Comparison of ENCODE assay signal across 7 mouse cellular contexts in the genomic region with DNA sequence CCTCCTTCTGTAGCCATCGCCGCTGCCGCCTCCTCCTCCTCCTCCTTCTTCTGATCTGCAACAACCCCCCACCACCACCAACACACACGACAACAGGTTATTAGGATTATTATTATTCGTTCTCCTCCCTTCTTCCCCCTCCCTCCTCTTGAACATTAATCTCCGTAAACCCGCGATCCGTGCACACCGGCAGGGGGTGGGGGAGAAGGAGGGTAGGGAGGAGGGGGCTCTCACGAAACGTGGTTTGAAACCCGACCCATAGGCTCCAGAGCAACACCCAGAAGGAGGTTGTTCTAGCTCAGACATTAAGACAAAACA. TPM values are rescaled to one million over a fixed set of nuclear protein-coding genes. Genes with fewer than 3 reads are reported as not detected.
A peak's percentile ranks its signal among the peaks of the same experiment; 100 is the strongest.
DNase-seq lines count a peak whose midpoint lies in the region; ATAC-seq lines count a peak whose summit lies in the region.

No protein-coding gene starts in this region.

- WGBS in lung, embryonic 15.5 days = 1% methylated on average over 9 of the region's 13 CpGs
- WGBS in forebrain, embryonic 10.5 days = 0% methylated on average over 13 of the region's 13 CpGs
- WGBS in limb, embryonic 10.5 days = 1% methylated on average over 13 of the region's 13 CpGs
- WGBS in neural tube, embryonic 15.5 days = 0% methylated on average over 10 of the region's 13 CpGs

- H3K36me3 ChIP-seq in lung, embryonic 15.5 days = no peaks in the 10 kb centered on the region
- H3K36me3 ChIP-seq in forebrain, embryonic 10.5 days (replicated peaks) = peaks cover 15% of the 10 kb centered on the region
- peaks cover 14% of the 10 kb centered on the region for H3K36me3 ChIP-seq in limb, embryonic 10.5 days
- no peaks in the 10 kb centered on the region for H3K36me3 ChIP-seq in neural tube, embryonic 15.5 days

- peaks cover 20% of the 10 kb centered on the region for H3K4me1 ChIP-seq in lung, embryonic 15.5 days
- H3K4me1 ChIP-seq in forebrain, embryonic 10.5 days = peaks cover 55% of the 10 kb centered on the region
- peaks cover 50% of the 10 kb centered on the region for H3K4me1 ChIP-seq in limb, embryonic 10.5 days
- peaks cover 37% of the 10 kb centered on the region for H3K4me1 ChIP-seq in neural tube, embryonic 15.5 days

- H3K9ac ChIP-seq in lung, embryonic 15.5 days = peak overlapping the region; percentile 61
- H3K9ac ChIP-seq in neural tube, embryonic 15.5 days (replicated peaks) = peak overlapping the region; percentile 57

- H3K4me2 ChIP-seq in lung, embryonic 15.5 days = peak overlapping the region; percentile 65
- peak overlapping the region; percentile 58 for H3K4me2 ChIP-seq in neural tube, embryonic 15.5 days

- no peak for ATAC-seq in lung, embryonic 15.5 days (ENCODE audit: borderline replicate concordance, extremely low read depth, low FRiP score, low TSS enrichment)
- no peak for ATAC-seq in neural tube, embryonic 15.5 days (ENCODE audit: low FRiP score)

- no peaks in the 10 kb centered on the region for H3K9me3 ChIP-seq in lung, embryonic 15.5 days
- H3K9me3 ChIP-seq in forebrain, embryonic 10.5 days = no peaks in the 10 kb centered on the region
- H3K9me3 ChIP-seq in limb, embryonic 10.5 days (replicated peaks) = no peaks in the 10 kb centered on the region
- no peaks in the 10 kb centered on the region for H3K9me3 ChIP-seq in neural tube, embryonic 15.5 days (replicated peaks)

- peak overlapping the region; percentile 87 for H3K4me3 ChIP-seq in lung, embryonic 15.5 days
- H3K4me3 ChIP-seq in forebrain, embryonic 10.5 days = peak overlapping the region; percentile 84
- H3K4me3 ChIP-seq in limb, embryonic 10.5 days = peak overlapping the region; percentile 87
- peak overlapping the region; percentile 76 for H3K4me3 ChIP-seq in neural tube, embryonic 15.5 days (replicated peaks)

- peak overlapping the region; percentile 95 for H3K27ac ChIP-seq in lung, embryonic 15.5 days
- H3K27ac ChIP-seq in forebrain, embryonic 10.5 days = peak overlapping the region; percentile 98
- peak overlapping the region; percentile 95 for H3K27ac ChIP-seq in limb, embryonic 10.5 days
- H3K27ac ChIP-seq in neural tube, embryonic 15.5 days (replicated peaks) = peak overlapping the region; percentile 98

- no peak for DNase-seq in lung, postnatal 4 days
- no peak for DNase-seq in forebrain, embryonic 10.5 days (ENCODE audit: extremely low spot score, low spot score)
- no peak for DNase-seq in limb, embryonic 10.5 days (ENCODE audit: low spot score)
- DNase-seq in frontal cortex, adult 2 months (ENCODE audit: extremely low spot score in 1 of 2, low spot score in 1 of 2) = no peak
- no peak for DNase-seq in cerebellum, postnatal 36 days

- H3K27me3 ChIP-seq in lung, embryonic 15.5 days = no peaks in the 10 kb centered on the region
- H3K27me3 ChIP-seq in forebrain, embryonic 10.5 days (ENCODE audit: poor library complexity, severe bottlenecking) = no peaks in the 10 kb centered on the region
- H3K27me3 ChIP-seq in limb, embryonic 10.5 days (ENCODE audit: low read depth, poor library complexity, severe bottlenecking) = no peaks in the 10 kb centered on the region
- H3K27me3 ChIP-seq in neural tube, embryonic 15.5 days (replicated peaks) = no peaks in the 10 kb centered on the region

RNA-seq across cellular contexts. Expression of a gene that starts 0.5 kb away (rescaled TPM):
- polyA plus RNA-seq in lung, embryonic 15.5 days (2015; fragmentation: Nextera tagmentation; extraction: Ambion mirVana) = 7.9 and 8.9 TPM in 2 replicates
- polyA plus RNA-seq in forebrain, embryonic 10.5 days (2016; fragmentation: Nextera tagmentation; extraction: Ambion mirVana) = 13.2 and 13.9 TPM in 2 replicates
- 10.5 and 16.2 TPM in 2 replicates for polyA plus RNA-seq in limb, embryonic 10.5 days (2016; fragmentation: Nextera tagmentation; extraction: Ambion mirVana)
- polyA plus RNA-seq in neural tube, embryonic 15.5 days (2015; fragmentation: Nextera tagmentation; extraction: Ambion mirVana) = 13.9 and 14.0 TPM in 2 replicates
- 12.5 and 13.0 TPM in 2 replicates for polyA plus RNA-seq in frontal cortex, adult 2 months (2012; rRNA removed)
